Mouse (Mus musculus) hindbrain, embryonic 13.5 days (tissue): ENCODE measurements around the gene Col4a3bp. TPM values are rescaled to one million over a fixed set of nuclear protein-coding genes. Genes with fewer than 3 reads are reported as not detected.

Source experiments
- ATAC-seq: fragments of 200-750 bp; cut with Nextera tagmentation; 2 replicates; pipeline ENCODE4 v1.8.0; 2017; ENCODE audit warnings: moderate TSS enrichment; ENCODE audit not compliant: low FRiP score
- H3K27ac ChIP-seq: fragments of 300-500 bp; sonication (generic); 2 replicates; pipeline ENCODE4 v1.5.1; 2015; ENCODE audit warnings: inconsistent platforms, mild to moderate bottlenecking, moderate library complexity
- H3K27me3 ChIP-seq: fragments of 300-500 bp; sonication (generic); 2 replicates; pipeline ENCODE4 v1.6.1; 2015; ENCODE audit warnings: mild to moderate bottlenecking, inconsistent platforms
- H3K36me3 ChIP-seq: fragments of 300-500 bp; sonication (generic); 2 replicates; pipeline ENCODE4 v1.6.1; 2015; ENCODE audit warnings: mild to moderate bottlenecking, inconsistent platforms
- H3K4me1 ChIP-seq: fragments of 300-500 bp; sonication (generic); replicated peaks from 2 replicates; pipeline ENCODE4 v1.6.1; 2015; ENCODE audit warnings: inconsistent platforms
- H3K4me2 ChIP-seq: fragments of 300-500 bp; sonication (generic); 2 replicates; pipeline ENCODE4 v1.6.1; 2015; ENCODE audit warnings: inconsistent platforms, mild to moderate bottlenecking, moderate library complexity
- H3K4me3 ChIP-seq: fragments of 300-500 bp; sonication (generic); 2 replicates; pipeline ENCODE4 v1.5.1; 2015; ENCODE audit warnings: mild to moderate bottlenecking, inconsistent platforms
- H3K9ac ChIP-seq: fragments of 300-500 bp; sonication (generic); 2 replicates; pipeline ENCODE4 v1.6.1; 2015; ENCODE audit warnings: mild to moderate bottlenecking, inconsistent platforms
- H3K9me3 ChIP-seq: fragments of 300-500 bp; sonication (generic); 2 replicates; pipeline ENCODE4 v1.6.1; 2016; ENCODE audit warnings: inconsistent platforms
- WGBS: fragments of 180-500 bp; shearing (Covaris S2); methylation state at CpG from one replicate; pipeline ENCODE4 v1.1.7; 2015; 5-methylcytosine and 5-hydroxymethylcytosine counted together
- polyA plus RNA-seq: library from polyadenylated mRNA; unstranded; fragments of >200 nt; fragmentation: Nextera tagmentation; extraction: Ambion mirVana; gene quantifications from 2 replicates; pipeline ENCODE4 v1.2.1, GENCODE M21; 2015

Gene Col4a3bp
- polyA plus RNA-seq, 1 experiment from 2014 or later: 8.8 TPM

GRCm38 (mm10) chr13:96544506-96544905 is 2.1 kb downstream of the Col4a3bp start:
- ATAC-seq: no peak
- H3K9ac ChIP-seq: no peak overlapping the region
- no peak overlapping the region for H3K4me3 ChIP-seq
- 95% methylated on average over 2 of the region's 2 CpGs for WGBS
- no peaks in the 10 kb centered on the region for H3K9me3 ChIP-seq
- no peak overlapping the region; the same call in 1 of the 2 replicates for H3K4me2 ChIP-seq
- no peak overlapping the region for H3K27ac ChIP-seq
- no peaks in the 10 kb centered on the region for H3K36me3 ChIP-seq
- H3K27me3 ChIP-seq: no peaks in the 10 kb centered on the region
- H3K4me1 ChIP-seq: peaks cover 12% of the 10 kb centered on the region

GRCm38 (mm10) chr13:96547250-96547649 is 4.8 kb downstream of the Col4a3bp start:
- ATAC-seq: no peak
- Histone ChIP-seq H3K9ac (no peak overlapping the region), H3K9me3 (no peaks in the 10 kb centered on the region), H3K27me3 (no peaks in the 10 kb centered on the region), H3K36me3 (no peaks in the 10 kb centered on the region), H3K4me2 (no peak overlapping the region), H3K27ac (no peak overlapping the region), H3K4me1 (peaks cover 10% of the 10 kb centered on the region), H3K4me3 (no peak overlapping the region)
- 89% methylated on average over 1 of the region's 1 CpGs for WGBS

- ATAC-seq: no peak
- Histone ChIP-seq H3K9me3 (no peaks in the 10 kb centered on the region), H3K36me3 (no peaks in the 10 kb centered on the region), H3K4me1 (peaks cover 10% of the 10 kb centered on the region), H3K27ac (no peak overlapping the region), H3K4me3 (no peak overlapping the region), H3K4me2 (no peak overlapping the region), H3K27me3 (no peaks in the 10 kb centered on the region), H3K9ac (no peak overlapping the region)
- 69% methylated on average over 4 of the region's 4 CpGs for WGBS
Measured at GRCm38 (mm10) chr13:96547941-96548340, 5.5 kb downstream of the Col4a3bp start.

GRCm38 (mm10) chr13:96555099-96555498 is 12.7 kb downstream of the Col4a3bp start:
- Histone ChIP-seq H3K27ac (no peak overlapping the region), H3K4me2 (no peak overlapping the region), H3K27me3 (no peaks in the 10 kb centered on the region), H3K4me1 (no peaks in the 10 kb centered on the region), H3K36me3 (0 out of 2 replicates have a peak, but pooled peaks cover 11% of the 10 kb centered on the region), H3K4me3 (no peak overlapping the region), H3K9ac (no peak overlapping the region), H3K9me3 (no peaks in the 10 kb centered on the region)
- ATAC-seq: no peak
- 96% methylated on average over 3 of the region's 3 CpGs for WGBS

- peaks cover 5% of the 10 kb centered on the region; the same call in 1 of the 2 replicates for H3K4me1 ChIP-seq
- peaks cover 7% of the 10 kb centered on the region for H3K36me3 ChIP-seq
- H3K4me3 ChIP-seq: no peak overlapping the region
- H3K9ac ChIP-seq: no peak overlapping the region
- no peak overlapping the region for H3K4me2 ChIP-seq
- H3K9me3 ChIP-seq: no peaks in the 10 kb centered on the region
- H3K27ac ChIP-seq: no peak overlapping the region
- H3K27me3 ChIP-seq: no peaks in the 10 kb centered on the region
- WGBS: 56% methylated on average over 6 of the region's 6 CpGs
- no peak for ATAC-seq
Measured at GRCm38 (mm10) chr13:96567977-96568376, 25.6 kb downstream of the Col4a3bp start.

- H3K27me3 ChIP-seq: no peaks in the 10 kb centered on the region
- H3K36me3 ChIP-seq: peaks cover 10% of the 10 kb centered on the region
- no peak overlapping the region for H3K4me2 ChIP-seq
- H3K9me3 ChIP-seq: no peaks in the 10 kb centered on the region
- H3K27ac ChIP-seq: no peak overlapping the region
- H3K9ac ChIP-seq: no peak overlapping the region
- WGBS: 71% methylated on average over 10 of the region's 10 CpGs
- ATAC-seq: no peak
- H3K4me3 ChIP-seq: no peak overlapping the region
- H3K4me1 ChIP-seq: peaks cover 5% of the 10 kb centered on the region; the same call in 1 of the 2 replicates
Measured at GRCm38 (mm10) chr13:96570313-96571015, 28.0 kb downstream of the Col4a3bp start.

- no peak overlapping the region for H3K9ac ChIP-seq
- no peaks in the 10 kb centered on the region for H3K27me3 ChIP-seq
- H3K4me1 ChIP-seq: peaks cover 5% of the 10 kb centered on the region; the same call in 1 of the 2 replicates
- ATAC-seq: no peak
- no peak overlapping the region for H3K4me3 ChIP-seq
- peaks cover 10% of the 10 kb centered on the region for H3K36me3 ChIP-seq
- H3K27ac ChIP-seq: no peak overlapping the region
- H3K4me2 ChIP-seq: no peak overlapping the region
- WGBS: 69% methylated on average over 6 of the region's 6 CpGs
- H3K9me3 ChIP-seq: no peaks in the 10 kb centered on the region
Measured at GRCm38 (mm10) chr13:96571016-96571361, 28.6 kb downstream of the Col4a3bp start.

- no peak for ATAC-seq
- WGBS: 93% methylated on average over 2 of the region's 2 CpGs
- Histone ChIP-seq H3K27me3 (no peaks in the 10 kb centered on the region), H3K4me2 (no peak overlapping the region), H3K9ac (no peak overlapping the region), H3K27ac (no peak overlapping the region), H3K9me3 (no peaks in the 10 kb centered on the region), H3K4me1 (peaks cover 5% of the 10 kb centered on the region; the same call in 1 of the 2 replicates), H3K36me3 (peaks cover 10% of the 10 kb centered on the region), H3K4me3 (no peak overlapping the region)
Measured at GRCm38 (mm10) chr13:96574170-96574569, 31.8 kb downstream of the Col4a3bp start.

GRCm38 (mm10) chr13:96579104-96579503 is 36.7 kb downstream of the Col4a3bp start:
- H3K27me3 ChIP-seq: no peaks in the 10 kb centered on the region
- H3K36me3 ChIP-seq: no peaks in the 10 kb centered on the region
- no peak overlapping the region for H3K4me3 ChIP-seq
- no peak overlapping the region for H3K4me2 ChIP-seq
- no peaks in the 10 kb centered on the region for H3K4me1 ChIP-seq
- ATAC-seq: no peak
- no peak overlapping the region for H3K27ac ChIP-seq
- no peak overlapping the region for H3K9ac ChIP-seq
- 82% methylated on average over 2 of the region's 2 CpGs for WGBS
- no peaks in the 10 kb centered on the region for H3K9me3 ChIP-seq

- H3K4me2 ChIP-seq: no peak overlapping the region
- H3K27me3 ChIP-seq: no peaks in the 10 kb centered on the region
- no peak overlapping the region for H3K27ac ChIP-seq
- H3K9ac ChIP-seq: no peak overlapping the region
- 90% methylated on average over 1 of the region's 1 CpGs for WGBS
- no peaks in the 10 kb centered on the region for H3K9me3 ChIP-seq
- H3K36me3 ChIP-seq: no peaks in the 10 kb centered on the region
- H3K4me1 ChIP-seq: no peaks in the 10 kb centered on the region
- ATAC-seq: no peak
- no peak overlapping the region for H3K4me3 ChIP-seq
Measured at GRCm38 (mm10) chr13:96579979-96580378, 37.6 kb downstream of the Col4a3bp start.

- no peak overlapping the region for H3K27ac ChIP-seq
- H3K27me3 ChIP-seq: no peaks in the 10 kb centered on the region
- H3K36me3 ChIP-seq: no peaks in the 10 kb centered on the region
- 0 out of 2 replicates have a peak, but pooled peaks cover 5% of the 10 kb centered on the region for H3K4me1 ChIP-seq
- WGBS: 95% methylated on average over 2 of the region's 2 CpGs
- no peak overlapping the region for H3K4me2 ChIP-seq
- no peaks in the 10 kb centered on the region for H3K9me3 ChIP-seq
- H3K4me3 ChIP-seq: no peak overlapping the region
- H3K9ac ChIP-seq: no peak overlapping the region
- ATAC-seq: no peak
Measured at GRCm38 (mm10) chr13:96584201-96584600, 41.8 kb downstream of the Col4a3bp start.

GRCm38 (mm10) chr13:96586540-96586939 is 44.1 kb downstream of the Col4a3bp start:
- Histone ChIP-seq H3K4me2 (no peak overlapping the region), H3K27ac (no peak overlapping the region), H3K9ac (no peak overlapping the region), H3K36me3 (no peaks in the 10 kb centered on the region), H3K4me3 (no peak overlapping the region), H3K4me1 (0 out of 2 replicates have a peak, but pooled peaks cover 5% of the 10 kb centered on the region), H3K27me3 (no peaks in the 10 kb centered on the region), H3K9me3 (no peaks in the 10 kb centered on the region)
- no peak for ATAC-seq
- 95% methylated on average over 5 of the region's 5 CpGs for WGBS

GRCm38 (mm10) chr13:96588642-96589041 is 46.2 kb downstream of the Col4a3bp start:
- Histone ChIP-seq H3K4me1 (peaks cover 12% of the 10 kb centered on the region), H3K4me2 (no peak overlapping the region), H3K9ac (no peak overlapping the region), H3K9me3 (no peaks in the 10 kb centered on the region), H3K27ac (no peak overlapping the region), H3K4me3 (no peak overlapping the region), H3K36me3 (no peaks in the 10 kb centered on the region), H3K27me3 (no peaks in the 10 kb centered on the region)
- 88% methylated on average over 1 of the region's 1 CpGs for WGBS
- ATAC-seq: no peak
